Mouse (Mus musculus) urinary bladder, postnatal 25 days (tissue): ENCODE measurements around the gene Ica1.

ENCODE experiments used
- DNase-seq: peaks from one replicate; pipeline ENCODE4 v3.0.0; 2022; ENCODE audit warnings: low spot score

Gene Ica1

GRCm38 (mm10) chr6:8644703-8645102 lies 133.6 kb downstream of the Ica1 start:
- no peak for DNase-seq

- DNase-seq = no peak
Measured at GRCm38 (mm10) chr6:8640863-8641262, 137.4 kb downstream of the Ica1 start.

GRCm38 (mm10) chr6:8639526-8639925 lies 138.8 kb downstream of the Ica1 start:
- no peak for DNase-seq

- no peak for DNase-seq
Measured at GRCm38 (mm10) chr6:8638899-8639298, 139.4 kb downstream of the Ica1 start.

- DNase-seq = no peak
Measured at GRCm38 (mm10) chr6:8638122-8638521, 140.2 kb downstream of the Ica1 start.

- no peak for DNase-seq
Measured at GRCm38 (mm10) chr6:8632701-8633100, 145.6 kb downstream of the Ica1 start.

- DNase-seq = no peak
Measured at GRCm38 (mm10) chr6:8631986-8632632, 146.2 kb downstream of the Ica1 start.

- DNase-seq = no peak
Measured at GRCm38 (mm10) chr6:8631362-8631761, 146.9 kb downstream of the Ica1 start.

- no peak for DNase-seq
Measured at GRCm38 (mm10) chr6:8630531-8630930, 147.8 kb downstream of the Ica1 start.

- DNase-seq = no peak
Measured at GRCm38 (mm10) chr6:8628715-8629267, 149.5 kb downstream of the Ica1 start.

GRCm38 (mm10) chr6:8628226-8628625 lies 150.1 kb downstream of the Ica1 start:
- no peak for DNase-seq

GRCm38 (mm10) chr6:8623045-8623444 lies 155.2 kb downstream of the Ica1 start:
- DNase-seq = no peak

- no peak for DNase-seq
Measured at GRCm38 (mm10) chr6:8619582-8620350, 158.5 kb downstream of the Ica1 start.

- no peak for DNase-seq
Measured at GRCm38 (mm10) chr6:8617369-8617768, 160.9 kb downstream of the Ica1 start.

- no peak for DNase-seq
Measured at GRCm38 (mm10) chr6:8591665-8592064, 186.6 kb downstream of the Ica1 start.

- no peak for DNase-seq
Measured at GRCm38 (mm10) chr6:8583892-8584291, 194.4 kb downstream of the Ica1 start.

GRCm38 (mm10) chr6:8582377-8582776 lies 195.9 kb downstream of the Ica1 start:
- no peak for DNase-seq
